Mouse (Mus musculus) CH12.LX (cell line): ENCODE results near the gene Psmd11. TPM values are rescaled to one million over a fixed set of nuclear protein-coding genes. Genes with fewer than 3 reads are reported as not detected.

ENCODE experiments used
- DNase-seq: peaks from one replicate; pipeline ENCODE4 v3.0.0-alpha.2; 2013; ENCODE audit errors: extremely low read depth
- H3K27ac ChIP-seq: 2 replicates; pipeline ENCODE4 v1.5.1; 2012; ENCODE audit warnings: low read depth, mild to moderate bottlenecking, control low read depth, moderate library complexity; ENCODE audit not compliant: insufficient read depth
- H3K27me3 ChIP-seq: replicated peaks from 2 replicates; pipeline ENCODE3; 2012; ENCODE audit warnings: inconsistent platforms
- H3K36me3 ChIP-seq, 2 experiments: replicated peaks in 1 of 2; 2 replicates each; pipeline versions ENCODE3 to v1.6.1; 2012; ENCODE audit warnings: inconsistent platforms in 1 of 2, low read length in 1 of 2, mild to moderate bottlenecking in 1 of 2, mixed read lengths in 1 of 2, moderate library complexity in 1 of 2; ENCODE audit not compliant: control insufficient read depth in 1 of 2, insufficient read depth in 1 of 2
- H3K4me1 ChIP-seq, 2 experiments: 2 replicates each; pipeline ENCODE4 v1.6.1; 2012; ENCODE audit warnings: inconsistent platforms in 1 of 2, moderate library complexity in 1 of 2; ENCODE audit not compliant: insufficient read depth in 2 of 2, control insufficient read depth in 1 of 2
- H3K4me2 ChIP-seq: 2 replicates; pipeline ENCODE4 v1.6.1; 2012; ENCODE audit warnings: low read depth, mild to moderate bottlenecking, control low read depth; ENCODE audit not compliant: poor library complexity, insufficient read depth, severe bottlenecking
- H3K4me3 ChIP-seq, 3 experiments: fragments of 150-350 bp in 1 of 3; sonication (generic) in 1 of 3; replicated peaks in 1 of 3; 2 replicates each; pipeline versions ENCODE3 to v1.5.1; 2011 to 2012; ENCODE audit warnings: low read depth in 2 of 3, low read length in 2 of 3, mild to moderate bottlenecking in 2 of 3, moderate library complexity in 2 of 3, control low read depth in 1 of 3, improper control_type of control experiment in 1 of 3, inconsistent platforms in 1 of 3, mixed read lengths in 1 of 3; ENCODE audit not compliant: poor library complexity in 1 of 3
- H3K79me2 ChIP-seq: replicated peaks from 2 replicates; pipeline ENCODE4 v1.6.1; 2012; ENCODE audit warnings: mild to moderate bottlenecking, moderate library complexity; ENCODE audit not compliant: control insufficient read depth, poor library complexity, insufficient read depth, severe bottlenecking; ENCODE audit errors: extremely low read depth
- H3K9ac ChIP-seq: 2 replicates; pipeline ENCODE4 v1.6.1; 2012; ENCODE audit warnings: low read depth, mild to moderate bottlenecking, control low read depth, moderate library complexity; ENCODE audit not compliant: insufficient read depth
- H3K9me3 ChIP-seq: replicated peaks from 2 replicates; pipeline ENCODE3; 2012; ENCODE audit warnings: low read length, inconsistent platforms, mixed read lengths
- BHLHE40 ChIP-seq: IDR thresholded peaks from 2 replicates; pipeline ENCODE4 v1.6.1; 2011; ENCODE audit warnings: mild to moderate bottlenecking, low read depth, low read length, improper control_type of control experiment
- CTCF ChIP-seq, 2 experiments: IDR thresholded peaks in 1 of 2; conservative IDR thresholded peaks in 1 of 2; 2 replicates each; pipeline ENCODE4 v1.5.1; 2011 to 2012; ENCODE audit warnings: low read depth in 2 of 2, low read length in 2 of 2, improper control_type of control experiment in 1 of 2, inconsistent platforms in 1 of 2, mild to moderate bottlenecking in 1 of 2, moderate library complexity in 1 of 2
- E2F4 ChIP-seq: IDR thresholded peaks from 2 replicates; pipeline ENCODE4 v1.6.1; 2011; ENCODE audit warnings: low read depth, low read length, improper control_type of control experiment; ENCODE audit not compliant: insufficient replicate concordance
- ELF1 ChIP-seq: IDR thresholded peaks from 2 replicates; pipeline ENCODE4 v1.6.1; 2014; ENCODE audit warnings: low read depth, mild to moderate bottlenecking, inconsistent platforms, low read length, improper control_type of control experiment
- EP300 ChIP-seq: IDR thresholded peaks from 2 replicates; pipeline ENCODE4 v1.6.1; 2011; ENCODE audit warnings: low read length, improper control_type of control experiment
- ETS1 ChIP-seq: conservative IDR thresholded peaks from 2 replicates; pipeline ENCODE4 v1.6.1; 2012; ENCODE audit warnings: low read depth, mild to moderate bottlenecking, inconsistent platforms, low read length, improper control_type of control experiment, moderate library complexity
- JUND ChIP-seq: conservative IDR thresholded peaks from 2 replicates; pipeline ENCODE4 v1.6.1; 2011; ENCODE audit warnings: low read depth, low read length, improper control_type of control experiment
- KAT2A ChIP-seq: IDR thresholded peaks from 2 replicates; pipeline ENCODE4 v1.6.1; 2012; ENCODE audit warnings: low read length, improper control_type of control experiment, inconsistent platforms; ENCODE audit not compliant: insufficient replicate concordance
- MAFK ChIP-seq: IDR thresholded peaks from 2 replicates; pipeline ENCODE4 v1.6.1; 2011; ENCODE audit warnings: low read length, improper control_type of control experiment; ENCODE audit not compliant: insufficient replicate concordance
- MAX ChIP-seq: IDR thresholded peaks from 2 replicates; pipeline ENCODE4 v1.6.1; 2011; ENCODE audit warnings: low read length, improper control_type of control experiment
- MAZ ChIP-seq: IDR thresholded peaks from 2 replicates; pipeline ENCODE4 v1.6.1; 2012; ENCODE audit warnings: low read depth, mild to moderate bottlenecking, inconsistent platforms, low read length, improper control_type of control experiment, moderate library complexity
- MEF2A ChIP-seq: IDR thresholded peaks from 2 replicates; pipeline ENCODE4 v1.6.1; 2014; ENCODE audit warnings: low read depth, mild to moderate bottlenecking, inconsistent platforms, low read length, improper control_type of control experiment, borderline replicate concordance
- NRF1 ChIP-seq: IDR thresholded peaks from 2 replicates; pipeline ENCODE4 v1.6.1; 2014; ENCODE audit warnings: low read depth, mild to moderate bottlenecking, inconsistent platforms, low read length, improper control_type of control experiment, moderate library complexity
- PAX5 ChIP-seq: IDR thresholded peaks from 2 replicates; pipeline ENCODE4 v1.6.1; 2012; ENCODE audit warnings: low read length, inconsistent platforms, mixed read lengths
- RCOR1 ChIP-seq: conservative IDR thresholded peaks from 2 replicates; pipeline ENCODE4 v1.6.1; 2012; ENCODE audit warnings: low read depth, mild to moderate bottlenecking, inconsistent platforms, low read length, improper control_type of control experiment
- SIN3A ChIP-seq: IDR thresholded peaks from 2 replicates; pipeline ENCODE4 v1.6.1; 2012; ENCODE audit warnings: low read length, improper control_type of control experiment, inconsistent platforms
- TBP ChIP-seq: conservative IDR thresholded peaks from 2 replicates; pipeline ENCODE4 v1.6.1; 2011; ENCODE audit warnings: low read depth, low read length, improper control_type of control experiment
- TCF12 ChIP-seq: IDR thresholded peaks from 2 replicates; pipeline ENCODE4 v1.6.1; 2014; ENCODE audit warnings: low read depth, mild to moderate bottlenecking, inconsistent platforms, low read length, improper control_type of control experiment
- UBTF ChIP-seq: IDR thresholded peaks from 2 replicates; pipeline ENCODE4 v1.6.1; 2012; ENCODE audit warnings: low read depth, mild to moderate bottlenecking, inconsistent platforms, low read length, improper control_type of control experiment, moderate library complexity
- USF1 ChIP-seq: IDR thresholded peaks from 2 replicates; pipeline ENCODE4 v1.6.1; 2014; ENCODE audit warnings: low read depth, mild to moderate bottlenecking, inconsistent platforms, low read length, improper control_type of control experiment
- USF2 ChIP-seq: conservative IDR thresholded peaks from 2 replicates; pipeline ENCODE4 v1.6.1; 2011; ENCODE audit warnings: low read depth, low read length, improper control_type of control experiment
- ZKSCAN1 ChIP-seq: IDR thresholded peaks from 2 replicates; pipeline ENCODE4 v1.6.1; 2012; ENCODE audit warnings: low read depth, inconsistent platforms, low read length, improper control_type of control experiment, borderline replicate concordance
- ZMIZ1 ChIP-seq: IDR thresholded peaks from 2 replicates; pipeline ENCODE4 v1.6.1; 2012; ENCODE audit warnings: low read depth, mild to moderate bottlenecking, inconsistent platforms, low read length, improper control_type of control experiment
- ZNF384 ChIP-seq: IDR thresholded peaks from 2 replicates; pipeline ENCODE4 v1.6.1; 2012; ENCODE audit warnings: low read depth, low read length, improper control_type of control experiment, inconsistent platforms
- dilution Hi-C: fragments of 300-500 bp; cut with MboI; formaldehyde crosslinking; loops from 2 replicates; pipeline ENCODE4 v1.14.3; 2020; ENCODE audit warnings: low sequenced_read_pairs; ENCODE audit not compliant: extremely low pct_unique_long_range_greater_than_20kb, extremely low pct_ligation_motif_present
- in situ Hi-C: fragments of 300-500 bp; cut with MboI; formaldehyde crosslinking; loops from 3 replicates; pipeline ENCODE4 v1.14.3; 2019; ENCODE audit warnings: low sequenced_read_pairs, low pct_ligation_motif_present, low pct_unique_long_range_greater_than_20kb, mixed read lengths
- polyA plus RNA-seq: library from polyadenylated mRNA; unstranded; fragments of >175 nt; gene quantifications from 2 replicates; pipeline ENCODE4 v1.2.1, GENCODE M21; 2012; ENCODE audit warnings: low read depth; ENCODE audit not compliant: insufficient read length
- total RNA-seq, 2 experiments: library from RNA; depleted of rRNA; stranded (reverse); fragments of 300-350 nt in 1 of 2; fragments of >200 nt in 1 of 2; gene quantifications; 2 replicates each; pipeline ENCODE4 v1.2.3; 2012 to 2014

The Psmd11 gene
- total and polyA plus RNA-seq, 3 experiments, result 116 to 191 (median 141) TPM

DNA sequence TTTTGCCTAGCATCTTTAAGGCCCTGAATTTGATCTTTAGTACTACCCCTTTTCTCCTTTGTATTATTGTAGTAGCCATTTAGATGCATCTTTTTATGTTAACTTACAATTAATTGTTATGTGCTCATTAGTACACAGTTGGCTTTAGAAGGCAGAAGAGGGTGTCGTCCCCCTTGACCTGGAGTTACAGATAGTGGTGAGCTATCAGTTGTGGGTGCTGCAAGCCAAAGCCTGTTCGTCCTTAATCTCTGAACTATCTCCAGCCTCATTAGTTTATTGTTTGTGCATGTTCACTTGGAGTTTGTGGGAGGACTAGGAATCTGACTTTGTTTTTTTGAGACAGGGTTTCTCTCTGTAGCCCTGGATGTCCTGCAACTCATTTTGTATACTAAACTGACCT is 41.6 kb upstream of the Psmd11 start:
- peaks cover 34 to 68% of the 10 kb centered on the region in 2 experiments for H3K36me3 ChIP-seq
- H3K79me2 ChIP-seq, result peaks cover 76% of the 10 kb centered on the region
- in situ Hi-C loops, result no loop called here
- H3K27ac ChIP-seq, result no peak overlapping the region
- H3K9me3 ChIP-seq, result no peaks in the 10 kb centered on the region
- peak overlapping the region in 1 of 3 experiments; percentile 7 for H3K4me3 ChIP-seq
- peak overlapping the region; percentile 100 for H3K9ac ChIP-seq
- TF ChIP-seq PAX5, result no peak
- TF ChIP-seq MAX, result no peak
- TF ChIP-seq MAFK, result no peak
- no peak for TF ChIP-seq ZMIZ1
- no peak for TF ChIP-seq TBP
- no peak for TF ChIP-seq ZKSCAN1
- no peak for TF ChIP-seq E2F4
- no peak for TF ChIP-seq JUND
- no peak for TF ChIP-seq USF1
- TF ChIP-seq NRF1, result no peak
- no peak for TF ChIP-seq BHLHE40
- TF ChIP-seq ZNF384, result no peak
- TF ChIP-seq MEF2A, result no peak
- TF ChIP-seq UBTF, result no peak
- TF ChIP-seq RCOR1, result no peak
- no peak for TF ChIP-seq ETS1
- no peak for TF ChIP-seq CTCF (conservative IDR thresholded peaks at IDR 0.05 in 1 of 2, IDR thresholded peaks at IDR 0.05 in 1 of 2; ENCODE audit: low read depth in 2 of 2, low read length in 2 of 2)
- no peak for TF ChIP-seq TCF12
- no peak for TF ChIP-seq ELF1
- TF ChIP-seq, all 38 proteins: peak for 0
- peak overlapping the region; percentile 51 for H3K4me2 ChIP-seq
- no peaks in the 10 kb centered on the region for H3K27me3 ChIP-seq
- no peak for DNase-seq
- dilution Hi-C loops, result no loop called here
- peaks cover 3 to 32% of the 10 kb centered on the region in 2 experiments; a peak in 3 of 4 replicates for H3K4me1 ChIP-seq

DNA sequence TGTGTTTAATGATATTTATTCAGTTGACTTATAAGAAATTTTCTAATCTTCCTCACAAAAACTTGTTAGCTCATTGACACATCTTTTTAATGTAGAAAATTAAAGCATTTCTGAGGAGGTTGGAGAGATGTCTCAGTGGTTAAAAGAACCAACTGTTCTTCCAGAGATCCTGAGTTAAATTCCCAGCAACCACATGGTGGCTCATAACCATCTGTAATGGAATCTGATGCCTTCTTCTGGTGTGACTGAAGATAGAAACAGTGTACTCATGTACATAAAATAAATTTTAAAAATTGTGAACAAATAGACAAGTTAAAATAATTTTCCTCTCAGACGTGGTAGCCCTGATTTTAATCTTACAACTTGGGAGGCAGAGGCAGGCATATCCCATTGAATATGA is 38.5 kb upstream of the Psmd11 start:
- Histone ChIP-seq H3K9ac (no peak overlapping the region), H3K27ac (no peak overlapping the region), H3K4me1 (peaks cover 3 to 32% of the 10 kb centered on the region in 2 experiments; a peak in 3 of 4 replicates), H3K27me3 (no peaks in the 10 kb centered on the region), H3K36me3 (peaks cover 51 to 94% of the 10 kb centered on the region in 2 experiments), H3K4me3 (no peak overlapping the region), H3K9me3 (no peaks in the 10 kb centered on the region), H3K4me2 (no peak overlapping the region), H3K79me2 (peaks cover 70% of the 10 kb centered on the region)
- no peak for TF ChIP-seq MAZ
- no peak for TF ChIP-seq UBTF
- no peak for TF ChIP-seq KAT2A
- TF ChIP-seq PAX5, result no peak
- TF ChIP-seq SIN3A, result no peak
- TF ChIP-seq USF2, result no peak
- no peak for TF ChIP-seq ZMIZ1
- TF ChIP-seq TCF12, result no peak
- no peak for TF ChIP-seq E2F4
- TF ChIP-seq BHLHE40, result no peak
- no peak for TF ChIP-seq ELF1
- no peak for TF ChIP-seq MAFK
- TF ChIP-seq TBP, result no peak
- no peak for TF ChIP-seq EP300
- dilution Hi-C loops (no loop called here), in situ Hi-C loops (no loop called here)
- DNase-seq, result no peak
